Mouse (Mus musculus) myocyte (in vitro differentiated cells): ENCODE data around the gene Ipo9. TPM values are rescaled to one million over a fixed set of nuclear protein-coding genes. Genes with fewer than 3 reads are reported as not detected.

ENCODE experiments used
- H3K27me3 ChIP-seq: one replicate; pipeline ENCODE4 v1.6.1; 2011; ENCODE audit not compliant: control insufficient read depth, insufficient read depth, insufficient read length
- H3K36me3 ChIP-seq: one replicate; pipeline ENCODE4 v1.6.1; 2011; ENCODE audit not compliant: control insufficient read depth, insufficient read depth
- H3K4me2 ChIP-seq: one replicate; pipeline ENCODE4 v1.6.1; 2011; ENCODE audit warnings: low read depth, control low read depth
- H3K4me3 ChIP-seq: one replicate; pipeline ENCODE4 v1.5.1; 2011; ENCODE audit warnings: mild to moderate bottlenecking, control low read depth, moderate library complexity
- H3K79me2 ChIP-seq: one replicate; pipeline ENCODE4 v1.6.1; 2011; ENCODE audit not compliant: control insufficient read depth, insufficient read depth
- H3ac ChIP-seq: one replicate; pipeline ENCODE4 v1.6.1; 2011; ENCODE audit not compliant: control insufficient read depth, insufficient read length
- CEBPB ChIP-seq: IDR thresholded peaks from 2 replicates; pipeline ENCODE4 v1.6.1; 2011; ENCODE audit warnings: mild to moderate bottlenecking, moderate library complexity; ENCODE audit not compliant: poor library complexity, insufficient read depth, severe bottlenecking
- E2F4 ChIP-seq: IDR thresholded peaks from one replicate; pipeline ENCODE4 v1.6.1; 2011; ENCODE audit warnings: mild to moderate bottlenecking, control low read depth, moderate library complexity; ENCODE audit not compliant: insufficient read depth
- MAX ChIP-seq: IDR thresholded peaks from one replicate; pipeline ENCODE4 v1.6.1; 2011; ENCODE audit warnings: low read depth, mild to moderate bottlenecking, control low read depth
- MYOD1 ChIP-seq, 3 experiments: IDR thresholded peaks; one replicate each; pipeline ENCODE4 v1.6.1; 2011; ENCODE audit warnings: control low read depth in 2 of 3, low read depth in 2 of 3, mild to moderate bottlenecking in 2 of 3, moderate library complexity in 1 of 3; ENCODE audit not compliant: insufficient read length in 2 of 3, control insufficient read depth in 1 of 3
- MYOG ChIP-seq, 3 experiments: IDR thresholded peaks; one replicate each; pipeline ENCODE4 v1.6.1; 2011; ENCODE audit warnings: control low read depth in 2 of 3, low read depth in 2 of 3, mild to moderate bottlenecking in 2 of 3; ENCODE audit not compliant: insufficient read length in 2 of 3, control insufficient read depth in 1 of 3, insufficient read depth in 1 of 3
- POLR2A ChIP-seq: IDR thresholded peaks from one replicate; pipeline ENCODE4 v1.6.1; 2011; ENCODE audit warnings: low read depth, mild to moderate bottlenecking, control low read depth, moderate library complexity; ENCODE audit not compliant: insufficient read length
- POLR2AphosphoS2 ChIP-seq: IDR thresholded peaks from one replicate; pipeline ENCODE4 v1.6.1; 2011; ENCODE audit warnings: low read depth, control low read depth; ENCODE audit not compliant: insufficient read length
- REST ChIP-seq: IDR thresholded peaks from one replicate; pipeline ENCODE4 v1.6.1; 2011; ENCODE audit warnings: mild to moderate bottlenecking, control low read depth, moderate library complexity; ENCODE audit not compliant: insufficient read depth, insufficient read length
- SRF ChIP-seq: IDR thresholded peaks from one replicate; pipeline ENCODE4 v1.6.1; 2011; ENCODE audit warnings: low read depth; ENCODE audit not compliant: control insufficient read depth, insufficient read length
- TCF12 ChIP-seq: IDR thresholded peaks from one replicate; pipeline ENCODE4 v1.6.1; 2011; ENCODE audit warnings: mild to moderate bottlenecking, control low read depth; ENCODE audit not compliant: poor library complexity, insufficient read depth, severe bottlenecking
- TCF3 ChIP-seq: IDR thresholded peaks from one replicate; pipeline ENCODE4 v1.6.1; 2011; ENCODE audit warnings: low read depth, control low read depth; ENCODE audit not compliant: insufficient read length
- USF1 ChIP-seq: IDR thresholded peaks from one replicate; pipeline ENCODE4 v1.6.1; 2011; ENCODE audit warnings: low read depth, mild to moderate bottlenecking, control low read depth, moderate library complexity
- polyA plus RNA-seq: library from polyadenylated mRNA; unstranded; fragments of >200 nt; fragmentation: generic; extraction: Trizol; gene quantifications from one replicate; pipeline ENCODE4 v1.2.1, GENCODE M21; 2012; ENCODE audit warnings: missing spikeins

The Ipo9 gene
- polyA plus RNA-seq, 1 experiment, result 55.5 TPM

DNA sequence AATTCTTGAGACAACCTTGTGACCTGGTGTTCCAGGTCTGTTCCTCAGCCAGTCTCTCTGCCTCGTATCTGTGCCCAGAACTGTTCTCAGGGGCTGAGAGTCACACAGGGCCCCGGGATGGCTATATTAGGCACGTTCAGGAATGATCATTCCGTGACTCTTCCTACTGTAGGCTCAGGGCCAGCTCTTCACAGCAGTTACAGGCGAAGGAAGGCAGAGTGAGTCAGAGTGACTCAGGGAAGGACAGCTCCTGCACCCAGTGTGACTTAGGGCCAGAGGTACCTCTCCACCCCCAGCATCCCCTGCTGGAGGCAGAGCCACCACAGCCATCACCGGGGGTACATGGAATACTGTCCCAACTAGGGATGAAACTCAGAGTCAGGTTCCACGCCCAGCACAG lies 63.3 kb downstream of the Ipo9 start:
- H3K79me2 ChIP-seq, result no peaks in the 10 kb centered on the region
- no peak overlapping the region for H3K4me3 ChIP-seq
- TF ChIP-seq SRF (peak; percentile 93), TCF12 (no peak), CEBPB (no peak), MYOD1 (IDR thresholded peaks at IDR 0.05; ENCODE audit: control insufficient read depth in 1 of 3, insufficient read length in 2 of 3, low read depth in 2 of 3) (peak in 1 of 3 experiments; percentile 36), E2F4 (no peak), MAX (no peak), POLR2A (peak; percentile 36), TCF3 (no peak), MYOG (IDR thresholded peaks at IDR 0.05; ENCODE audit: control insufficient read depth in 1 of 3, insufficient read depth in 1 of 3, insufficient read length in 2 of 3, low read depth in 2 of 3) (peak in 1 of 3 experiments; percentile 21), POLR2AphosphoS2 (peak; percentile 54), REST (no peak), USF1 (no peak)

DNA sequence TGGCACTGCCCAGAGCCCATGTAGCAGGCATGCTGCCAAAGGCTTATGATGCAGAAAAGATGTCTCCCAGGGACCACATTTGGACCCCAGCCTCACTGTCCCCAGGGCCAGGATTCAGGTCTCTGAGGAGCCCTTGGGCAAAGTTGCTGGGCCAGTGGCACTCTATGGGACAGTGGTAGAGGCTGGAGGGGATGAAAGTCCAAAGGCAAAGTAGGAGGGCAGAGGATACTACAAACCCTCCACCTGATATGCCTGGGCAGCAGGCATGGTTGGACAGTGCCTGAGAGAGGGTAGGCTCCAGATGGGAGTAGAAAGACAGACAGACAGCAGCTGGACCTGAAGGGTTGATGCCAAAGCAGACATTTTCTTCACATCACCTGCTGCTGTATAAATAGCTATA lies 63.9 kb downstream of the Ipo9 start:
- no peaks in the 10 kb centered on the region for H3K36me3 ChIP-seq
- TF ChIP-seq MYOG (IDR thresholded peaks at IDR 0.05; ENCODE audit: control insufficient read depth in 1 of 3, insufficient read depth in 1 of 3, insufficient read length in 2 of 3, low read depth in 2 of 3), result no peak
- peak in 1 of 3 experiments; percentile 47 for TF ChIP-seq MYOD1 (IDR thresholded peaks at IDR 0.05; ENCODE audit: control insufficient read depth in 1 of 3, insufficient read length in 2 of 3, low read depth in 2 of 3)
- H3K4me3 ChIP-seq, result no peak overlapping the region
- no peaks in the 10 kb centered on the region for H3K79me2 ChIP-seq
- H3ac ChIP-seq, result no peak overlapping the region
- peak overlapping the region; percentile 44 for H3K4me2 ChIP-seq
- no peaks in the 10 kb centered on the region for H3K27me3 ChIP-seq

More for the DNA sequence above, 63.3 kb downstream of the Ipo9 start:
- no peak overlapping the region for H3ac ChIP-seq
- no peaks in the 10 kb centered on the region for H3K36me3 ChIP-seq
- H3K27me3 ChIP-seq, result no peaks in the 10 kb centered on the region
- H3K4me2 ChIP-seq, result peak overlapping the region; percentile 44

DNA sequence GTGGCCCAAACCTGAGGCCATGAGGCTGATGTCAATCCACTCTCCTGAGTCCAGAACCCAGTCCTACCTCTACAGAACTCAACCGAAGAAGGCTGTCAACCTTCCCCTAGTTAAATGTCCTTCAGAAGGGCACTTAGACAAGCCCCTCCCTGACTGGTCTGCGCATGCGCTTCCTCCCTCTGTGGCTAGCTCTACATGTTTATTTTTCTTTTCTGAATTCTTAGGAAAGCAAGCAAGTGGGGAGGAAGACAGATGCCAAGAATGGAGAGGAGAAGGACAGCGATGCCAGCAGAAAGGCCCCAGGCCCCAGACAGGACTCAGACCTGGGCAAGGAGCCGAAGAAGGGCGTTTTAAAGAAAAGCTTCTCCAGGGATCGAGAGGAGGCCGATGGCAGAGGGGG lies 66.9 kb downstream of the Ipo9 start:
- H3K36me3 ChIP-seq, result no peaks in the 10 kb centered on the region
- no peaks in the 10 kb centered on the region for H3K27me3 ChIP-seq
- H3K4me2 ChIP-seq, result no peak overlapping the region
- H3K4me3 ChIP-seq, result no peak overlapping the region
- no peaks in the 10 kb centered on the region for H3K79me2 ChIP-seq
- no peak overlapping the region for H3ac ChIP-seq
- TF ChIP-seq MYOG (IDR thresholded peaks at IDR 0.05; ENCODE audit: control insufficient read depth in 1 of 3, insufficient read depth in 1 of 3, insufficient read length in 2 of 3, low read depth in 2 of 3) (no peak), E2F4 (no peak), MAX (no peak), CEBPB (no peak), REST (no peak), TCF12 (no peak), POLR2AphosphoS2 (no peak), SRF (no peak), POLR2A (no peak), USF1 (no peak), TCF3 (no peak), MYOD1 (IDR thresholded peaks at IDR 0.05; ENCODE audit: control insufficient read depth in 1 of 3, insufficient read length in 2 of 3, low read depth in 2 of 3) (no peak)

DNA sequence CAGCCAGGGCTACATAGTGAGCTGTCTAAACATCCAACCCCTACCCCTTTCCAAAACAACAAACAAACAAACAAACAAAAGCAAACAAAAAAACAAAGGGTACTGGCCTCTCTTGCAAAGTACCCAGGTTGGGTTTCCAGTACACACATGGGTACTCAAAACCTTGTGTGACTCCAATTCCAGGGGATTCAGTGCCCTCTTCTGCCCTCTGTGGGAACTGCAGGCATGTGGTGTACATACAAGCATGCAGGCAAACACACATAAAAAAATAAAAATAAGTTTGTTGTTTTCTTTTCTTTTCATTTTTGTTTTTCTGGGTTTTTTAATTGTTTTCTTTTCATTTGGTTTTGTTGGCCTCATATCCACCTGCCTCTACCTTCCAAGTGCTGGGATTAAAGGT lies 68.2 kb downstream of the Ipo9 start:
- no peaks in the 10 kb centered on the region for H3K27me3 ChIP-seq
- TF ChIP-seq SRF (no peak), E2F4 (no peak), REST (no peak), CEBPB (no peak), MAX (no peak), POLR2AphosphoS2 (no peak), POLR2A (no peak), MYOG (IDR thresholded peaks at IDR 0.05; ENCODE audit: control insufficient read depth in 1 of 3, insufficient read depth in 1 of 3, insufficient read length in 2 of 3, low read depth in 2 of 3) (no peak), TCF12 (no peak), USF1 (no peak), TCF3 (no peak), MYOD1 (IDR thresholded peaks at IDR 0.05; ENCODE audit: control insufficient read depth in 1 of 3, insufficient read length in 2 of 3, low read depth in 2 of 3) (no peak)
- no peaks in the 10 kb centered on the region for H3K36me3 ChIP-seq
- H3K4me3 ChIP-seq, result no peak overlapping the region
- no peaks in the 10 kb centered on the region for H3K79me2 ChIP-seq
- no peak overlapping the region for H3K4me2 ChIP-seq
- H3ac ChIP-seq, result no peak overlapping the region

DNA sequence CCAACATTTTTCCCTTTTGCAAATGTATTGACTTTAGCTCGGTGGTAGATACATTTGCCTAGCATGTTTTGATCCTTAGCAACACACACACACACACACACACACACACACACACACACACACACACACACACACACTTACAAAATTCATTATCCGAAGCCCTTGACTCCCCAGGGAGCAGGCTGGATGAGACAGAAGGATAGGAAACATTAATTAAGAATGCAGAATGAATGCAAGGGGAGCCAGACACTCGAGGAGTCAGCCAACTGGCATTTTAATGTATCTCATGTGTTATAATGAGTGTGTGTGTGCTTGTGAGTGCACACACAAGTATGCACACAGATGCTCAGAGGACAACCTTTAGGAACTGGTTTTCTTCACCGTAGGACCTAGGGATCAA lies 68.8 kb downstream of the Ipo9 start:
- H3K4me3 ChIP-seq, result no peak overlapping the region
- no peak overlapping the region for H3K4me2 ChIP-seq
- TF ChIP-seq CEBPB, result no peak
- H3K79me2 ChIP-seq, result no peaks in the 10 kb centered on the region
- H3K36me3 ChIP-seq, result no peaks in the 10 kb centered on the region
- no peak overlapping the region for H3ac ChIP-seq
- no peaks in the 10 kb centered on the region for H3K27me3 ChIP-seq
